Mouse (Mus musculus) olfactory bulb, adult 2 months (tissue): ENCODE results near the gene Notch4. TPM values are rescaled to one million over a fixed set of nuclear protein-coding genes. Genes with fewer than 3 reads are reported as not detected.
"Not testable (repeated sequence)": the region's sequence is repeated elsewhere in the genome, so short reads cannot be mapped to it uniquely, and the experiment has no call there.

Experiments used
- H3K27ac ChIP-seq: fragments of 200-500 bp; 2 replicates; pipeline ENCODE4 v1.5.1; 2012; ENCODE audit warnings: low read depth, low read length; ENCODE audit not compliant: insufficient read depth
- H3K4me1 ChIP-seq: fragments of 200-500 bp; 2 replicates; pipeline ENCODE4 v1.6.1; 2012; ENCODE audit warnings: low read length; ENCODE audit not compliant: control insufficient read depth, insufficient read depth
- H3K4me3 ChIP-seq: fragments of 200-500 bp; 2 replicates; pipeline ENCODE4 v1.5.1; 2012; ENCODE audit warnings: mild to moderate bottlenecking, low read depth, low read length, moderate library complexity; ENCODE audit not compliant: insufficient read depth
- CTCF ChIP-seq: fragments of 200-500 bp; IDR thresholded peaks from 2 replicates; pipeline ENCODE4 v1.5.1; 2012; ENCODE audit warnings: low read depth, mild to moderate bottlenecking, low read length, moderate library complexity; ENCODE audit not compliant: insufficient read depth
- POLR2A ChIP-seq: fragments of 200-500 bp; IDR thresholded peaks from 2 replicates; pipeline ENCODE4 v1.6.1; 2012; ENCODE audit warnings: mild to moderate bottlenecking, low read depth, low read length, moderate library complexity; ENCODE audit not compliant: insufficient read depth
- WGBS: fragments of 180-500 bp; shearing (Covaris S2); methylation state at CpG from one replicate; pipeline ENCODE4 v1.1.7; 2018; 5-methylcytosine and 5-hydroxymethylcytosine counted together
- polyA plus RNA-seq: library from polyadenylated mRNA; stranded (reverse); fragments of >200 nt; gene quantifications from 2 replicates; pipeline ENCODE4 v1.2.4, GENCODE M21; 2012; ENCODE audit warnings: low replicate concordance; ENCODE audit not compliant: missing spikeins, insufficient read depth, insufficient read length

Gene Notch4
- not detected in 2 replicates for polyA plus RNA-seq

GRCm38 (mm10) chr17:34564003-34564421 lies at the start of gene Notch4:
TSS of gene Notch4 (plus strand) at chr17:34564268.
- Histone ChIP-seq H3K27ac (no peak within 1 kb of the TSS), H3K4me3 (no peak within 1 kb of the TSS), H3K4me1 (peaks cover 8% of the 10 kb centered on the region)
- whole genome bisulfite sequencing: 36% methylated on average over 6 of the region's 6 CpGs
- TF ChIP-seq CTCF: no peak
- TF ChIP-seq POLR2A: no peak

- H3K4me1 ChIP-seq: no peaks in the 10 kb centered on the region
- no peak for TF ChIP-seq POLR2A
- no peak for TF ChIP-seq CTCF
- WGBS: 86% methylated on average over 2 of the region's 2 CpGs
- H3K4me3 ChIP-seq: no peak overlapping the region
- H3K27ac ChIP-seq: no peak overlapping the region
Observed at GRCm38 (mm10) chr17:34516514-34516913, 47.6 kb upstream of the Notch4 start.

DNA sequence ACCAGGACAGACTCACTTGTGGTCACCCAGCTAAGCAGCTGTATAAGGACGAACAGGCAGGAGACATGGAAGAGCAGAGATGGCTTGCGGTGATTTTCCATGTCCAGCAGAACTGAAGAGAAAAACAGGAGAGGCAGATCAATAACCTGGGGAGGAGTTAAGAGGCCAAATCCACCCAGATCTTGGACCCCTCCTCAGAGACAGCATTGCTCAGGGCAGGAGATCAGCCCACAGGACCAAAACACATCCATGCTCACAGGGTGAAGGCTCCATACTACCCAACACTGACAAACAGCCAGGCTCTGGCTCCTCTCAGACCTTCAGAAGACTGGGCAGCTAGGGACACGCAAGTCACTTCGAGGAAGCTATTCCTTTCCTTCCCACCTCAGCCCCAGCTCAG lies 46.8 kb upstream of the Notch4 start, which contains the start of gene Btnl6:
Btnl6 (minus strand) TSS at position 101 of the 400 bp plus-strand sequence.
- WGBS: 96% methylated on average over 4 of the region's 4 CpGs
- Histone ChIP-seq H3K4me1 (no peaks in the 10 kb centered on the region), H3K27ac (no peak within 1 kb of the TSS), H3K4me3 (no peak within 1 kb of the TSS)
- no peak for TF ChIP-seq CTCF
- TF ChIP-seq POLR2A: no peak

DNA sequence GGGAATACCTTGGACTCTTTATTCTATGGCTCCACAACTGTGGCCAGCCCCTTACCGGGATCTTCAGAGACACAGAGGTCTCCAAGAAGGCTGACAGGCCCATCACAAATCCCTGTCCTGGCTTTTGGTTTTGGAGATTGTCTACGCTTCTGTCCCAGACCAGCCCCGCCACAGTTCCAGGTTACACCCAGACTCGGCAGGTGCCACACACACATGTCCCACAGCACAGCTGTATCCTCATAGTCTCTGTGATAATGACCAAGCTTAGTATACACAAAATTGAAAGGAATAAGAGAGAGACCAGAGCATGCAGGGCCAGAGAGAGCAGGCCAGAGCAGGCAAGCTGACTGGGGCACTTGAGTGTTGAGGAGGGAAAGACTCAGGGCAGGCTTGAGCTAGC lies 46.3 kb upstream of the Notch4 start:
- Histone ChIP-seq H3K4me1 (no peaks in the 10 kb centered on the region), H3K4me3 (no peak overlapping the region), H3K27ac (no peak overlapping the region)
- TF ChIP-seq POLR2A (no peak), CTCF (no peak)
- WGBS: 94% methylated on average over 4 of the region's 4 CpGs

- WGBS: 74% methylated on average over 3 of the region's 3 CpGs
- H3K4me1 ChIP-seq, H3K27ac ChIP-seq, H3K4me3 ChIP-seq: not testable (repeated sequence)
Observed at GRCm38 (mm10) chr17:34518571-34518970, 45.5 kb upstream of the Notch4 start.

DNA sequence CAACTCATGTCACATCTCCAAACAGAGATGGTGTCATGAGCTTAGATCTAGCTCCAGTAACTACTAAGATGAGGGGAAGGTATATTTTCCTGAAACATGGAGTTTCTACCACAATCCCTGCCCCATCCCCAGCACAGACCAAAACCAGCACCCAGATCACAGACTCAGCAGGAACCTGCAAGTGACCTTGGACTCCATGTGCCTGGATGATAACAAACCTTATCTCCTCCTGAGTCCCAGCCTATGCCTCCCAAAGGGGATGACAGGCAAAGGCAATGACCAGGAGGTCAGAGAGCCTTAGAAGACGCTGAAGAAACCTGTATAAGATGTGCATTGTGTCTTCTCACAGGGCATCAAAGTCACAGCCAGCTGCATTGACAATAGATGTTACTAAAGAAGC lies 45.1 kb upstream of the Notch4 start:
- 78% methylated on average over 1 of the region's 1 CpGs for WGBS
- Histone ChIP-seq H3K4me3 (no peak overlapping the region), H3K27ac (no peak overlapping the region), H3K4me1 (no peaks in the 10 kb centered on the region)
- TF ChIP-seq POLR2A (no peak), CTCF (no peak)

- WGBS: 82% methylated on average over 3 of the region's 3 CpGs
- TF ChIP-seq CTCF: no peak
- no peak for TF ChIP-seq POLR2A
- no peak overlapping the region for H3K27ac ChIP-seq
- H3K4me1 ChIP-seq: no peaks in the 10 kb centered on the region
- no peak overlapping the region for H3K4me3 ChIP-seq
Observed at GRCm38 (mm10) chr17:34532671-34533070, 31.4 kb upstream of the Notch4 start.

- 95% methylated on average over 13 of the region's 13 CpGs for WGBS
- H3K27ac ChIP-seq, H3K4me3 ChIP-seq, H3K4me1 ChIP-seq: not testable (repeated sequence)
Observed at GRCm38 (mm10) chr17:34543567-34543966, 20.5 kb upstream of the Notch4 start.

GRCm38 (mm10) chr17:34546797-34547196 lies 17.3 kb upstream of the Notch4 start:
- Histone ChIP-seq H3K4me1 (no peaks in the 10 kb centered on the region), H3K27ac (no peak overlapping the region), H3K4me3 (no peak overlapping the region)
- 83% methylated on average over 1 of the region's 1 CpGs for WGBS
- TF ChIP-seq CTCF (no peak), POLR2A (no peak)

DNA sequence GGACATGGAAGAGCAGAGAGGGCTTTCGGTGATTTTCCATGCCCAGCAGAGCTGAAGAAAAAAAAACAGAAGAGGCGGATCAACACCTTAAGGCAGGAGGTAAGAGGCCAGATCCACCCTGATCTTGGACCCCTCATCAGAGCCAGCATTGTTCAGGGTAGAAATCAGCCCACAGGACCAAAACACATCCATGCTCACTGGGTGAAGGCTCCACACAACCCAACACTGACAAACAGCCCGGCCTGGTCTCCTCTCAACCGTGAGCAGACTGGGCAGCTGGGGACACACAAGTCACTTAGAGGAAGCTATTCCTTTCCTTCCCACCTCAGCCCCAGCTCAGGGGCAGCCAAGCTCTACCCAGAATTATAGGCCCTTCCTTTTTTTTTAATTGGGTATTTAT lies 16.5 kb upstream of the Notch4 start:
- 96% methylated on average over 4 of the region's 4 CpGs for WGBS
- Histone ChIP-seq H3K27ac (no peak overlapping the region), H3K4me1 (no peaks in the 10 kb centered on the region), H3K4me3 (no peak overlapping the region)
- TF ChIP-seq POLR2A (no peak), CTCF (no peak)

GRCm38 (mm10) chr17:34549156-34549555 lies 14.9 kb upstream of the Notch4 start:
- H3K4me1 ChIP-seq: no peaks in the 10 kb centered on the region
- 93% methylated on average over 3 of the region's 3 CpGs for WGBS
- no peak overlapping the region for H3K4me3 ChIP-seq
- no peak overlapping the region for H3K27ac ChIP-seq
- TF ChIP-seq CTCF: no peak
- no peak for TF ChIP-seq POLR2A
